Mouse (Mus musculus) left cerebral cortex, adult 9 months (tissue): ENCODE results near the gene Tmprss11g.

Experiments
- DNase-seq, 2 experiments: peaks; one replicate each; pipeline ENCODE4 v3.0.0; 2022; ENCODE audit warnings: low spot score in 2 of 2

The Tmprss11g gene

DNA sequence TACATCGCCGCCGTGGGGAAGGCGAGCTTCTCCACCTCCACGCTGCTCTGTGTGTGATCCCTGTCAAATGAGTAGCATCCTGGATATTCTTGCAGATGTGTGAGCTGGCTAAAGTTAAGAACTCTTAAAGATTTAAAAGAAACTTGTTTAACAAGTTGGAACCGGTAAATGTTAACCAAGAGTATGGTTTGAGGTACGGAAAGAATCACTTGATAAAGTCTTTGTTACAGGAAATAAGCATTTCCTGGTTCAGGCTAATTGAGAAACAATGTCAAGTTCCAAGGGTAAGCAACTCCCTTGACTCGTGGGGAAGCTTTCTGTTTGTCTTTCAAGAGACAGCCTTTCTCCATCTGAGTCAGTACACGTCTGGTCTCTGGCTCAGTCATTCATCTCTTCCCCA is at the start of gene Tmprss11g:
TSS of gene Tmprss11g (minus strand) at position 101 of the 400 bp plus-strand sequence.
- no peak for DNase-seq

DNA sequence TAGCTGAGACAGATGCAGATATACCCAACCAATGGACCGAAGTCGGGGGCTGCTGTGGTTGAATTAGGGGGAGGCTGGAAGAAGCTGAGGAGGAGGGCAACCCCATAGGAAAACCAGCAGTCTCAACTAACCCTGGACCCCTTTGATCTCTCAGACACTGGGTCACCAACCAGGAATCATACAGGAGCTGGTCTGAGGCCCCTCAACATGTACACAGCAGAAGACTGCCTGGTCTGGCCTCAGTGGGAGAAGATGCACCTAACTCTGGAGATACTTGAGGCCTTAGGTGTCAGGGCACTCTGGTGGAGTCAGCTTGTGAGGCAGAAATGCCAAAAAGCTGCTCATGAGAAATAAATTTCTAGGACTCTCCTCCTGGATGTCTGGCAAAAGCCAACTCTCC is 28.3 kb upstream of the Tmprss11g start:
- DNase-seq, result no peak

DNA sequence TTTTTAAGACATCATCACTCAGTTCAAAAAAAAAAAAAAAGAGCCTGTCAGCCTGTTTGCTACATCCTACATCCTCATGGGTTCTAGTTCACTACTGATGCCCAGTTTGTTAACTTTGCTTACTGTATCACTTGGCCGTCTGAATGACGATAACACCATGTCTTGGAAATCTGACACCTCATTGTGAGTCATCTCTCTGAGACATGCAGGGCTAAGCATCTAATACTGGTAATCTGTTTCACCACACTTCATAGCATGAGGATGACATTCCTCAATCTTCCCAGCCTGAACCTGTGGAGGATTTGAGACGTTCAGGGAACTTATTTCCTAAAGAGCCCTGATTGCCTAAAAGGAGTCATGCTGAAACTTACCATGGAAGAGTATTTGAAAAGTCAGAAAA is 22.2 kb upstream of the Tmprss11g start:
- DNase-seq, result no peak

DNA sequence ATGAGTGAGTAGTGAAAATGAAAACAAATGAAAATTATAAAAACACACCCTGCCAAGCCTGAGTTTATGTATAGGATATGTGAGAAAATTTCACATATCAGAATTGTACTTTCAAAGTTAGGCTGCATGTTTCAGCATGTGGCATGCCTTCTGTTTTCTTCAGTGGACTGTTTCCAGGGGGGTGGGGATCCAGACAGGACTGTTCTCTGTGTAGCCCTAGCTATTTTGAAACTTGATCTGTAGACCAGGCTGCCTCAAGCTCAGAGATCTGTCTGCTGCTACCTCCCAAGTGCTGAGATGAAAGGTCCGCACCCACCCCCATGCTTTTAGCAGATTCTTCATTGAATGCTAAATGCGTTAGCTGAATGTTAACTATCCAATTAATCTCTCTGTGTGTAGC is 10.3 kb upstream of the Tmprss11g start:
- DNase-seq, result no peak

DNA sequence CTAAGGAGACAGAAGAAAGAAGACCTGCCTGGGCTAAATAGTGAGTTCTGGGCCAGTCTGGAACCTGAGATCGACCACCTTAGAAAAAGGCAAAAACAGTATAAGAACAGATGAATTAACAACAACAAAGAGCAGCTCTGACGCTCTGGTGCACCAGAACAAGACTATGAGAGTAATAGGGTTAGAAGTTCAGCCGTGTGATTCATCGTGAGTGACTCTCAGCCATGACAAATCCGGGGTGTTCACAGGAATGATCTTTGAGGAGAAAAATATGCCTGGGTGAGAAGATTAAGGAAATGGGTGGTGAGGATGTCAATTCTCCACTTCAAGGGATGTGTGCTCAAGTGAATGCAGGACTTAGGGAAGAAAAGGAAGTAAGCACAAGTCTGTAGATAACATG is 6.9 kb downstream of the Tmprss11g start:
- no peak for DNase-seq

DNA sequence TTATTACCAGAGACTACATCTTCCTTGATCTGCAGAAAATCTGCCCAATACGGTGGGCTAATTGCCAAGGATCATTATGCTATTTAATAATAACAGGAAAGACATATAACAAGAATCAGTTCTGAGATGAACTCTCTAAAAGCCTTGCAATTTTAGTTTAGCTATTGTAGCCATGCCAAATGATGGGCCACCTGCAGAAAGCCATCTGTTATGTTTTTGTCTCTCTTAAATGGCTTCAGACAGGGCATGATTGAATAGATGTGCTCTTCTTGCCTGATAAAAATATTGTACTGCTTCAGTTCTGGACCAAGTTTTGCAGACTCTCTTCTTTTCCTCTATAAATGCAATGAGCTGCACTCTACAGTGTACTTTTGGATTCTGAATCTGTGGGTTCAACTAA is 24.9 kb downstream of the Tmprss11g start:
- DNase-seq, result no peak

DNA sequence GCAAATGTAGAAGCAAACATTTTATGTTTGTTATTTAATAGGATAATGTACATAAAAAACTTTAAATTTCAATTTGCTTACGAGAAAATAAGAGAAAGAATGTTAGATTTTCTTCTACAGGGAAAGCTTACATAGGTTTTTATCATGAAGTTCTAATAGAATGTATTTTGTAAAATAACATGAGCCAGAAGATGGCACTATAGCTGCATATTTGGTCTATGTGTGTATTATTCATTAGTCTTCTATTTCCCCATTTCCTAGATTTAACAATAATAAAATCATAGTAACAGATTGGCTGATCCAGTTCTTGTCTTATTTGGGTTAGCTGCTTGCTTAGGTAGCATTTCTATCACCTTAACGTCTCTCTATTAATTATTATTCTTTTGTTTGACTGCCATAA is 35.8 kb downstream of the Tmprss11g start:
- no peak for DNase-seq

DNA sequence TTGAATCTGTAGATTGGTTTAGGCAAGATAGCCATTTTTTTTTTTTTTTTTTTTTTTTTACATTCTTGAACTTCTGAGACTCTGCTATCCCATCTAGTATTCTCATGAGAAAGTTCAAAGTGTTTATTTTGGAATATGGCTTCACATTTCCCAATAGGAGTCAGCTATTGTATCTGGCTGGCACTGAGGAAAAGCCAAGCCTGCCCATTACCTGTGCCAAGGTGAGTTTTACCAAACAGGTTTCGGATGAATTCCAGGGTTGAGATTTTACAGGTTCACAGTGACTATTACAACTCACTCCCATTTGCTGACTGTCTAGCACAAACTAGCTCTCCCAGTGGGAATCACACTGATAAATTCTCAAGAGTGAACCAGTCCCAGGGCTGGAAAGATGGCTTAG is 36.4 kb downstream of the Tmprss11g start:
- DNase-seq, result no peak

DNA sequence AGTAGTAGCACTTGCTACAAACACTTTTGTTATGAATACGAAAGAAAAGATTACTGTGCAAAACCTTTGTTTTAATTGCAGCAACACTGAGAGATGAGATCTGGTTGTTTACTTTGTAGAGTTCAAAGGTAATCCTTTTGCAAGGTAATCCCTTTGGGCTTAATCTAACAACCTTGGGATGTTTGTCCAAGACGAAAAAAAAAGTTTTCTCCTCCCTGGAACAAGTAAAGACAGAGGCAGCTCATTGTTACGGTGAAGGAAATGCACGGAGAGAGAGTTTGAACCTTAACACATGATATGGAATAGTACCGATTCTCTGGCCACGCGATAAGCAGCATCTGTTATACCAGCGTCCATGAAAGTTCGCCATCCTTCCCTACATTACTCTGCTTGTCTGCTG is 44.5 kb downstream of the Tmprss11g start:
- no peak for DNase-seq

DNA sequence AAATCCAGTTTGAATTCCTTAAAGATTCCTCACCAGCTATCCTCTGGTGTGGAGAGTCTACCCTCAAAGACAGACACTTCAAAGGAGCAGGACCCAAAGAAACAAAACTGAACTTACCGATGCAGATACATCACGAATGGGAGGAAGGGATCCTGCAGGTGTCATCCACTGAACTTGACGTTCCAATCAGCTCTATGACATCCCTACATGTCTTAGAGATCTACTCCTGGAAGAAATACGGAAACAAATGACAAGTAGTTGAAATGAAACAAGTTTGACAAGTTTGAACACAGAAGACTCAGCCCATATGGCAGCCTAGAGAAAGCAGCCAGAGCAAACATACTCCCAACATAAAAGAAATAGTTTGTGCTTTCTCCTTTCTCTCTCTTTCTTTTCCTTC is 49.5 kb downstream of the Tmprss11g start, which contains the start of gene Tmprss11a:
TSS of gene Tmprss11a (minus strand) at position 101 of the 400 bp plus-strand sequence.
- DNase-seq, result no peak

DNA sequence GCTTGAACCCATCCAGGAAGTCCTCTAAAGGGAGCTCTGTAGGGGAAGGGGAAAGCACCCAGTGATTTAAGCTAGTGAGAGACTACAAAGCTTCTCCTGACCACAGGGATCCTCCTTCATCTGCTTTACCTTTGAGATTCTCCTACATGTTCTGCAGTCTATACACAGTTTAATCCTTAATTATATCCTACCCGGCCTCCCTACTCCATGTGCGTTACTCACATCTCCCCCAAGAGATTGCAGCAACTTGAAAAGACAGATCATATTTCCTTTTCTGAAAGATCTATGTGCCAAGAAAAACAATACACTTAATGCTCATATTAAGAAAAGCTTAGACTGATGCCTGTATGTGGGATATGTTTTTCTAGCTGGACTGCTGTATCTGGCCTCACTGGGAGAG is 79.1 kb downstream of the Tmprss11g start:
- no peak for DNase-seq

DNA sequence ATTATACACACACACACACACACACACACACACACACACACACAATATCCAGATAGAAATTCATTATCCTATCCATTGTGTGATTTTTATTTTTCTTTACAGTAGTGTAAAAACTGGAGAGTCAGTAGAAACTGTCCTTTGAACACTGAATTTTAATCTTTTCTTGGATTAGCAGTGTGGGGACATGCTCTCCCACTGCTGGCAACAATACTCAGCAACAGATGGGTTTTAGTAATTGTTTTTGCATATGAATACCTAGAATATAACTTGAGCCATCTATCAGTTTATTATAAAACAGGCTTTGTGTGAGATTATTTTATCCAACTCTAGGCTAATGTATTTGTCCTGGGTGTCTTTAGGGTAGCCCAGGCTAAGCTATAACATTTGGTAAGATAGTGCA is 79.9 kb downstream of the Tmprss11g start:
- DNase-seq, result no peak
